Mouse (Mus musculus) megakaryocyte-erythroid progenitor cell, adult 5-6 weeks (primary cell): ENCODE results near the gene Gm15294. TPM values are rescaled to one million over a fixed set of nuclear protein-coding genes. Genes with fewer than 3 reads are reported as not detected.

Source experiments
- ATAC-seq: replicated peaks from 2 replicates; pipeline ENCODE4 v1.8.0; 2016; ENCODE audit warnings: mild to moderate bottlenecking, inconsistent platforms; ENCODE audit not compliant: severe bottlenecking, poor library complexity, low FRiP score, low TSS enrichment
- total RNA-seq, 2 experiments: library from RNA; stranded (forward) in 1 of 2; stranded (reverse) in 1 of 2; fragments of 200-1000, 215-1000 nt in 1 of 2; fragments of >200 nt in 1 of 2; fragmentation: Nextera tagmentation in 1 of 2; gene quantifications; 2 replicates each; pipeline ENCODE4 v1.2.3; 2014 to 2017

Gm15294 gene
- total RNA-seq (2014; fragmentation: Nextera tagmentation) (not detected in 2 replicates), total RNA-seq (2017) (not detected in 2 replicates)

- no peak for ATAC-seq
These were observed at the start of gene Gm15294 for GRCm38 (mm10) chrX:141875135-141875534. Gene Gm15294, minus strand, starts transcription at chrX:141875235.

- ATAC-seq, result no peak
These were observed 9.5 kb upstream of the Gm15294 start for GRCm38 (mm10) chrX:141884336-141885048.

DNA sequence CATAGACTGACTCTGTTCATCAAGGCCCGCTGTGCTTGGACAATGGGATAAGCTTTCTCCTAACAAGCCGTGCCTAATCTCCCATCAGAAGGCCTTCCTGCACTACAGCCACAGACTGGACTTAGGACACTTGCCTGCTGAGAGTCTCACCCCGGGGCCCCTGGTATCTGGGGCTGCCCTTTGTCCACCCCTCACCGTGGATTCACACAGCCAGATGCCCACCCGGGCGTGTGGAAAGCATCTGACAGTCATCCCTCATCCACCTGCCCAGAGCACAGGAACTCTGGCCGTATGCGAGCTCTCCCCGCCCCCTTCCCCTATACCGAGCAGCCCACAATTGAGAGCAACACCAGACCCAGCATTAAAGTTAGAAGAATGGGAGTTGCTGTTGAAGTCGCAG is 1.0 kb downstream of the Gm15294 start:
- ATAC-seq, result no peak

DNA sequence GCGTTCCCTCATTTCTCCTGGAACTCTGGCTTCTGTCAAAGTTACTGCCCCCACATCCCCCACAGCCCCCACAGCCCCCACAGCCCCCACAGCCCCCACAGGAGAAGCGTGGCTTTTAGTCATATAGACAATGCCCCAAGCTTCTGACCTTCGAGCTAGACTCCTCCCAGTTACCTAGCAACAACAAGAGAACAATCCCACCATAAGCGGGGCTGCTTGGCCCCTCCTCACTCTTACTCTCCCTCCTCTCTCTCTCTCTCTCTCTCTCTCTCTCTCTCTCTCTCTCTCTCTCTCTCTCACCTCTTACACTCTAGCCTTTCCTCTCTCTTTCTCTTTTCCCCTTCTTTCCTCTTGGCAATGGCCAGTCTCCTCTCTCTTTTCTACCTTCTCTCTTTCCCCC is 1.4 kb downstream of the Gm15294 start:
- no peak for ATAC-seq

GRCm38 (mm10) chrX:141855684-141856396 is 19.2 kb downstream of the Gm15294 start:
- ATAC-seq, result no peak

Other genes with a start within 250 kb of the Gm15294 start
- not detected in 2 replicates for gene Irs4, start 150.0 kb downstream of the Gm15294 start, total RNA-seq (2014; fragmentation: Nextera tagmentation)
- gene Irs4, start 150.0 kb downstream of the Gm15294 start, total RNA-seq (2017), result not detected in 2 replicates